Mouse (Mus musculus): ENCODE data around the gene Top2a. TPM values are rescaled to one million over a fixed set of nuclear protein-coding genes. Genes with fewer than 3 reads are reported as not detected.

The Top2a gene
- total RNA-seq (2021), result 10 to 100 TPM; 10.1 to 12.0 TPM

GRCm38 (mm10) chr11:99023500-99024467, at the start of gene Top2a:
Top2a (minus strand) TSS chr11:99024189.
- intact Hi-C loops (cut with DNase I), result no loop called here

GRCm38 (mm10) chr11:99073781-99074180, 49.8 kb upstream of the Top2a start:
- intact Hi-C loops (cut with DNase I), result no loop called here
- no peak for DNase-seq (ENCODE audit: extremely low spot score in 1 of 2, low spot score in 2 of 2)

More at GRCm38 (mm10) chr11:99023500-99024467, at the start of gene Top2a:
- DNase-seq (ENCODE audit: extremely low spot score in 1 of 2, low spot score in 2 of 2), result peak; percentile 71 to 99

GRCm38 (mm10) chr11:99071866-99072265, 47.9 kb upstream of the Top2a start:
- intact Hi-C loops (cut with DNase I), result no loop called here
- DNase-seq (ENCODE audit: extremely low spot score in 1 of 2, low spot score in 2 of 2), result no peak

GRCm38 (mm10) chr11:99068455-99068854, 44.5 kb upstream of the Top2a start:
- no peak for DNase-seq (ENCODE audit: extremely low spot score in 1 of 2, low spot score in 2 of 2)
- intact Hi-C loops (cut with DNase I), result no loop called here

GRCm38 (mm10) chr11:99067591-99067990, 43.6 kb upstream of the Top2a start:
- intact Hi-C loops (cut with DNase I), result no loop called here
- DNase-seq (ENCODE audit: extremely low spot score in 1 of 2, low spot score in 2 of 2), result no peak

- intact Hi-C loops (cut with DNase I), result no loop called here
- peak; percentile 79 to 86 for DNase-seq (ENCODE audit: extremely low spot score in 1 of 2, low spot score in 2 of 2)
These were observed 42.0 kb upstream of the Top2a start for GRCm38 (mm10) chr11:99065979-99066378.

GRCm38 (mm10) chr11:99065353-99065752, 41.4 kb upstream of the Top2a start:
- no peak for DNase-seq (ENCODE audit: extremely low spot score in 1 of 2, low spot score in 2 of 2)
- intact Hi-C loops (cut with DNase I), result no loop called here

GRCm38 (mm10) chr11:99063406-99064131, 39.6 kb upstream of the Top2a start:
- intact Hi-C loops (cut with DNase I), result no loop called here

GRCm38 (mm10) chr11:99062661-99063060, 38.7 kb upstream of the Top2a start:
- intact Hi-C loops (cut with DNase I), result no loop called here
- DNase-seq (ENCODE audit: extremely low spot score in 1 of 2, low spot score in 2 of 2), result no peak

More at GRCm38 (mm10) chr11:99063406-99064131, 39.6 kb upstream of the Top2a start:
- no peak for DNase-seq (ENCODE audit: extremely low spot score in 1 of 2, low spot score in 2 of 2)

- DNase-seq (ENCODE audit: extremely low spot score in 1 of 2, low spot score in 2 of 2), result no peak
- intact Hi-C loops (cut with DNase I), result no loop called here
These were observed 36.4 kb upstream of the Top2a start for GRCm38 (mm10) chr11:99060435-99060834.

- intact Hi-C loops (cut with DNase I), result no loop called here
- DNase-seq (ENCODE audit: extremely low spot score in 1 of 2, low spot score in 2 of 2), result no peak
These were observed 31.8 kb upstream of the Top2a start for GRCm38 (mm10) chr11:99055571-99056452.

- intact Hi-C loops (cut with DNase I), result no loop called here
- no peak for DNase-seq (ENCODE audit: extremely low spot score in 1 of 2, low spot score in 2 of 2)
These were observed 31.2 kb upstream of the Top2a start for GRCm38 (mm10) chr11:99055143-99055542.

GRCm38 (mm10) chr11:99047643-99048042, 23.7 kb upstream of the Top2a start:
- intact Hi-C loops (cut with DNase I), result no loop called here
- no peak for DNase-seq (ENCODE audit: extremely low spot score in 1 of 2, low spot score in 2 of 2)

- DNase-seq (ENCODE audit: extremely low spot score in 1 of 2, low spot score in 2 of 2), result peak in 1 of 2 experiments; percentile 67
- intact Hi-C loops (cut with DNase I), result no loop called here
These were observed 23.1 kb upstream of the Top2a start for GRCm38 (mm10) chr11:99047120-99047519.

GRCm38 (mm10) chr11:99045159-99045889, 21.3 kb upstream of the Top2a start:
- no peak for DNase-seq (ENCODE audit: extremely low spot score in 1 of 2, low spot score in 2 of 2)
- intact Hi-C loops (cut with DNase I), result no loop called here

GRCm38 (mm10) chr11:99044306-99044705, 20.3 kb upstream of the Top2a start:
- intact Hi-C loops (cut with DNase I), result no loop called here

GRCm38 (mm10) chr11:99043632-99044031, 19.6 kb upstream of the Top2a start:
- DNase-seq (ENCODE audit: extremely low spot score in 1 of 2, low spot score in 2 of 2), result no peak
- intact Hi-C loops (cut with DNase I), result no loop called here

More at GRCm38 (mm10) chr11:99044306-99044705, 20.3 kb upstream of the Top2a start:
- no peak for DNase-seq (ENCODE audit: extremely low spot score in 1 of 2, low spot score in 2 of 2)

- intact Hi-C loops (cut with DNase I), result no loop called here
- DNase-seq (ENCODE audit: extremely low spot score in 1 of 2, low spot score in 2 of 2), result peak in 1 of 2 experiments; percentile 64
These were observed 18.9 kb upstream of the Top2a start for GRCm38 (mm10) chr11:99042834-99043431.
